Mouse (Mus musculus) embryonic fibroblast, embryonic 13.5 days (primary cell): ENCODE data around the gene Inpp1.

Source experiments
- CTCF ChIP-seq: IDR thresholded peaks from 2 replicates; pipeline ENCODE4 v1.5.1; 2011; ENCODE audit warnings: mild to moderate bottlenecking, control low read depth, low read length, moderate library complexity, borderline replicate concordance; ENCODE audit not compliant: insufficient read depth
- POLR2A ChIP-seq: IDR thresholded peaks from 2 replicates; pipeline ENCODE4 v1.6.1; 2011; ENCODE audit warnings: low read depth, mild to moderate bottlenecking, control low read depth, low read length, moderate library complexity

- no peak for TF ChIP-seq CTCF
- no peak for TF ChIP-seq POLR2A
Measured at GRCm38 (mm10) chr1:52763894-52764809, 53.3 kb downstream of the Inpp1 start.
